Mouse (Mus musculus) thymus, adult 2 months (tissue): ENCODE results near the gene Sod2.
A peak's percentile ranks its signal among the peaks of the same experiment; 100 is the strongest.

ENCODE experiments used
- CTCF ChIP-seq: fragments of 200-500 bp; IDR thresholded peaks from 2 replicates; pipeline ENCODE4 v1.5.1; 2012; ENCODE audit warnings: mild to moderate bottlenecking, control low read depth, low read length, moderate library complexity, borderline replicate concordance; ENCODE audit not compliant: control insufficient read depth, poor library complexity, insufficient read depth; ENCODE audit errors: extremely low read depth
- POLR2A ChIP-seq: fragments of 200-500 bp; IDR thresholded peaks from 2 replicates; pipeline ENCODE4 v1.6.1; 2012; ENCODE audit warnings: mild to moderate bottlenecking, low read length, control low read depth, moderate library complexity; ENCODE audit not compliant: control insufficient read depth, poor library complexity, insufficient read depth; ENCODE audit errors: extremely low read depth

- TF ChIP-seq POLR2A (peak; percentile 67), CTCF (0 out of 2 replicates have a peak, but pooled peaks have one; percentile 12)
These were observed 14.1 kb upstream of the Sod2 start for GRCm38 (mm10) chr17:12992470-12992991.
